Mouse (Mus musculus) heart, embryonic 12.5 days (tissue): Measurements from ENCODE around the gene Flt1. TPM values are rescaled to one million over a fixed set of nuclear protein-coding genes. Genes with fewer than 3 reads are reported as not detected.

Experiments used
- ATAC-seq: fragments of 200-750 bp; cut with Nextera tagmentation; 2 replicates; pipeline ENCODE4 v1.8.0; 2017; ENCODE audit warnings: moderate TSS enrichment, moderate library complexity; ENCODE audit not compliant: insufficient number of reproducible peaks, low FRiP score
- H3K27ac ChIP-seq: fragments of 300-500 bp; sonication (generic); 2 replicates; pipeline ENCODE4 v1.5.1; 2016; ENCODE audit warnings: mild to moderate bottlenecking, moderate library complexity; ENCODE audit not compliant: poor library complexity, severe bottlenecking
- H3K27me3 ChIP-seq: fragments of 300-500 bp; sonication (generic); replicated peaks from 2 replicates; pipeline ENCODE4 v1.6.1; 2016; ENCODE audit warnings: mild to moderate bottlenecking, moderate library complexity
- H3K36me3 ChIP-seq: fragments of 300-500 bp; sonication (generic); 2 replicates; pipeline ENCODE4 v1.6.1; 2016; ENCODE audit warnings: mild to moderate bottlenecking, moderate library complexity
- H3K4me1 ChIP-seq: fragments of 300-500 bp; sonication (generic); replicated peaks from 2 replicates; pipeline ENCODE4 v1.6.1; 2016; ENCODE audit warnings: mild to moderate bottlenecking
- H3K4me2 ChIP-seq: fragments of 300-500 bp; sonication (generic); 2 replicates; pipeline ENCODE4 v1.6.1; 2016; ENCODE audit warnings: mild to moderate bottlenecking, moderate library complexity
- H3K4me3 ChIP-seq: fragments of 300-500 bp; sonication (generic); 2 replicates; pipeline ENCODE4 v1.5.1; 2016; ENCODE audit warnings: mild to moderate bottlenecking
- H3K9ac ChIP-seq: fragments of 300-500 bp; sonication (generic); 2 replicates; pipeline ENCODE4 v1.6.1; 2016; ENCODE audit warnings: mild to moderate bottlenecking, moderate library complexity
- H3K9me3 ChIP-seq: fragments of 300-500 bp; sonication (generic); replicated peaks from 2 replicates; pipeline ENCODE4 v1.6.1; 2016; ENCODE audit warnings: mild to moderate bottlenecking, moderate library complexity
- WGBS: fragments of 180-500 bp; shearing (Covaris S2); methylation state at CpG from one replicate; pipeline ENCODE4 v1.1.7; 2016; 5-methylcytosine and 5-hydroxymethylcytosine counted together
- polyA plus RNA-seq: library from polyadenylated mRNA; unstranded; fragments of >200 nt; fragmentation: Nextera tagmentation; extraction: Ambion mirVana; gene quantifications from 2 replicates; pipeline ENCODE4 v1.2.1, GENCODE M21; 2016

Flt1 gene
- 27.8 and 30.4 TPM in 2 replicates for polyA plus RNA-seq

GRCm38 (mm10) chr5:147725831-147726700 lies at the start of gene Flt1:
Gene Flt1, minus strand, starts transcription at chr5:147726011.
- under 1% methylated on average over 82 of the region's 82 CpGs for WGBS
- ATAC-seq: peak; percentile 87
- peak within 1 kb of the TSS; percentile 62 for H3K4me3 ChIP-seq
- H3K4me1 ChIP-seq: peaks cover 34% of the 10 kb centered on the region
- no peaks in the 10 kb centered on the region for H3K9me3 ChIP-seq
- H3K27me3 ChIP-seq: peaks cover 68% of the 10 kb centered on the region
- no peaks in the 10 kb centered on the region for H3K36me3 ChIP-seq
- peak within 1 kb of the TSS; percentile 95 for H3K4me2 ChIP-seq
- H3K9ac ChIP-seq: peak within 1 kb of the TSS; percentile 73
- H3K27ac ChIP-seq: peak within 1 kb of the TSS; percentile 60

- H3K4me3 ChIP-seq: no peak overlapping the region
- ATAC-seq: no peak
Measured at GRCm38 (mm10) chr5:147775222-147775621, 49.4 kb upstream of the Flt1 start.

GRCm38 (mm10) chr5:147769918-147770317 lies 44.1 kb upstream of the Flt1 start:
- no peak overlapping the region for H3K9ac ChIP-seq
- H3K27ac ChIP-seq: no peak overlapping the region
- no peaks in the 10 kb centered on the region for H3K4me1 ChIP-seq
- no peaks in the 10 kb centered on the region for H3K36me3 ChIP-seq
- H3K27me3 ChIP-seq: no peaks in the 10 kb centered on the region
- H3K4me2 ChIP-seq: no peak overlapping the region
- H3K9me3 ChIP-seq: 0 out of 2 replicates have a peak, but pooled peaks cover 4% of the 10 kb centered on the region
- 70% methylated on average over 6 of the region's 6 CpGs for WGBS
- no peak for ATAC-seq
- H3K4me3 ChIP-seq: no peak overlapping the region

More at GRCm38 (mm10) chr5:147775222-147775621, 49.4 kb upstream of the Flt1 start:
- H3K9me3 ChIP-seq: 0 out of 2 replicates have a peak, but pooled peaks cover 4% of the 10 kb centered on the region
- no peaks in the 10 kb centered on the region for H3K36me3 ChIP-seq
- no peaks in the 10 kb centered on the region for H3K27me3 ChIP-seq
- WGBS: 65% methylated on average over 7 of the region's 7 CpGs
- H3K27ac ChIP-seq: no peak overlapping the region
- no peaks in the 10 kb centered on the region for H3K4me1 ChIP-seq
- no peak overlapping the region for H3K9ac ChIP-seq
- H3K4me2 ChIP-seq: no peak overlapping the region

GRCm38 (mm10) chr5:147764061-147764460 lies 38.2 kb upstream of the Flt1 start:
- Histone ChIP-seq H3K4me2 (no peak overlapping the region), H3K27ac (no peak overlapping the region), H3K4me1 (peaks cover 14% of the 10 kb centered on the region), H3K9ac (no peak overlapping the region), H3K9me3 (no peaks in the 10 kb centered on the region), H3K4me3 (no peak overlapping the region), H3K36me3 (no peaks in the 10 kb centered on the region), H3K27me3 (no peaks in the 10 kb centered on the region)
- no peak for ATAC-seq
- WGBS: 90% methylated on average over 4 of the region's 4 CpGs

GRCm38 (mm10) chr5:147761984-147762383 lies 36.2 kb upstream of the Flt1 start:
- Histone ChIP-seq H3K4me3 (no peak overlapping the region), H3K27ac (no peak overlapping the region)

GRCm38 (mm10) chr5:147761275-147761674 lies 35.5 kb upstream of the Flt1 start:
- peak; percentile 75; the same call in 1 of the 2 replicates for ATAC-seq
- Histone ChIP-seq H3K36me3 (no peaks in the 10 kb centered on the region), H3K4me2 (peak overlapping the region; percentile 42), H3K9me3 (no peaks in the 10 kb centered on the region), H3K27me3 (no peaks in the 10 kb centered on the region), H3K4me3 (peak overlapping the region; percentile 6; the same call in 1 of the 2 replicates), H3K4me1 (peaks cover 14% of the 10 kb centered on the region), H3K27ac (no peak overlapping the region), H3K9ac (no peak overlapping the region)
- 3% methylated on average over 9 of the region's 9 CpGs for WGBS

More at GRCm38 (mm10) chr5:147761984-147762383, 36.2 kb upstream of the Flt1 start:
- Histone ChIP-seq H3K27me3 (no peaks in the 10 kb centered on the region), H3K36me3 (no peaks in the 10 kb centered on the region), H3K9ac (no peak overlapping the region), H3K4me2 (no peak overlapping the region), H3K4me1 (peaks cover 14% of the 10 kb centered on the region), H3K9me3 (no peaks in the 10 kb centered on the region)
- 22% methylated on average over 8 of the region's 8 CpGs for WGBS
- no peak for ATAC-seq

- H3K4me2 ChIP-seq: peak overlapping the region; percentile 47
- no peak overlapping the region for H3K27ac ChIP-seq
Measured at GRCm38 (mm10) chr5:147758640-147759319, 33.0 kb upstream of the Flt1 start.

GRCm38 (mm10) chr5:147757832-147758587 lies 32.2 kb upstream of the Flt1 start:
- ATAC-seq: no peak
- Histone ChIP-seq H3K36me3 (no peaks in the 10 kb centered on the region), H3K9ac (no peak overlapping the region), H3K27me3 (peaks cover 11% of the 10 kb centered on the region), H3K9me3 (peaks cover 8% of the 10 kb centered on the region; the same call in 1 of the 2 replicates), H3K4me2 (peak overlapping the region; percentile 47), H3K4me3 (peak overlapping the region; percentile 16; the same call in 1 of the 2 replicates), H3K27ac (no peak overlapping the region), H3K4me1 (peaks cover 17% of the 10 kb centered on the region)
- 45% methylated on average over 12 of the region's 12 CpGs for WGBS

More at GRCm38 (mm10) chr5:147758640-147759319, 33.0 kb upstream of the Flt1 start:
- ATAC-seq: no peak
- Histone ChIP-seq H3K4me1 (peaks cover 14% of the 10 kb centered on the region), H3K9ac (no peak overlapping the region), H3K9me3 (peaks cover 8% of the 10 kb centered on the region; the same call in 1 of the 2 replicates), H3K4me3 (peak overlapping the region; percentile 16; the same call in 1 of the 2 replicates), H3K36me3 (no peaks in the 10 kb centered on the region), H3K27me3 (peaks cover 6% of the 10 kb centered on the region)
- 63% methylated on average over 9 of the region's 9 CpGs for WGBS

- Histone ChIP-seq H3K27ac (no peak overlapping the region), H3K4me2 (peak overlapping the region; percentile 69), H3K36me3 (no peaks in the 10 kb centered on the region), H3K27me3 (peaks cover 17% of the 10 kb centered on the region), H3K9ac (0 out of 2 replicates have a peak overlapping the region, but pooled peaks have one; percentile 5), H3K9me3 (peaks cover 8% of the 10 kb centered on the region; the same call in 1 of the 2 replicates), H3K4me1 (peaks cover 22% of the 10 kb centered on the region), H3K4me3 (peak overlapping the region; percentile 36)
- under 1% methylated on average over 25 of the region's 25 CpGs for WGBS
- ATAC-seq: no peak; the same call in 1 of the 2 replicates
Measured at GRCm38 (mm10) chr5:147752914-147753341, 27.1 kb upstream of the Flt1 start.

GRCm38 (mm10) chr5:147751673-147752130 lies 25.9 kb upstream of the Flt1 start:
- under 1% methylated on average over 28 of the region's 28 CpGs for WGBS
- peak overlapping the region; percentile 59; the same call in 1 of the 2 replicates for H3K27ac ChIP-seq
- H3K4me1 ChIP-seq: peaks cover 27% of the 10 kb centered on the region
- H3K9ac ChIP-seq: peak overlapping the region; percentile 57
- H3K4me2 ChIP-seq: peak overlapping the region; percentile 72
- peaks cover 17% of the 10 kb centered on the region for H3K27me3 ChIP-seq
- peak; percentile 77 for ATAC-seq
- peaks cover 8% of the 10 kb centered on the region; the same call in 1 of the 2 replicates for H3K9me3 ChIP-seq
- H3K36me3 ChIP-seq: no peaks in the 10 kb centered on the region
- peak overlapping the region; percentile 39 for H3K4me3 ChIP-seq
